Mouse (Mus musculus) liver, embryonic 11.5 days (tissue): ENCODE data around the gene Zfp628. TPM values are rescaled to one million over a fixed set of nuclear protein-coding genes. Genes with fewer than 3 reads are reported as not detected.

Experiments used
- ATAC-seq: fragments of 200-750 bp; cut with Nextera tagmentation; replicated peaks from 2 replicates; pipeline ENCODE4 v1.8.0; 2017; ENCODE audit warnings: moderate number of reproducible peaks, mild to moderate bottlenecking, moderate TSS enrichment, moderate library complexity; ENCODE audit not compliant: low FRiP score
- DNase-seq: peaks from one replicate; pipeline ENCODE4 v3.0.0-alpha.2; 2017; ENCODE audit warnings: low spot score
- H3K27ac ChIP-seq: fragments of 300-500 bp; sonication (generic); 2 replicates; pipeline ENCODE4 v1.5.1; 2014; ENCODE audit warnings: mild to moderate bottlenecking, low read depth, low read length, control low read depth
- H3K27me3 ChIP-seq: fragments of 300-500 bp; sonication (generic); replicated peaks from 2 replicates; pipeline ENCODE4 v1.6.1; 2014; ENCODE audit warnings: low read length, mixed read lengths; ENCODE audit not compliant: control insufficient read depth, insufficient read depth
- H3K36me3 ChIP-seq: fragments of 300-500 bp; sonication (generic); 2 replicates; pipeline ENCODE4 v1.6.1; 2014; ENCODE audit warnings: mild to moderate bottlenecking, low read length, moderate library complexity, mixed read lengths; ENCODE audit not compliant: control insufficient read depth, insufficient read depth
- H3K4me1 ChIP-seq: fragments of 300-500 bp; sonication (generic); replicated peaks from 2 replicates; pipeline ENCODE4 v1.6.1; 2014; ENCODE audit warnings: low read length, mixed read lengths; ENCODE audit not compliant: control insufficient read depth, insufficient read depth
- H3K4me2 ChIP-seq: fragments of 300-500 bp; sonication (generic); 2 replicates; pipeline ENCODE4 v1.6.1; 2014; ENCODE audit warnings: mild to moderate bottlenecking, control low read depth, moderate library complexity
- H3K4me3 ChIP-seq: fragments of 300-500 bp; sonication (generic); 2 replicates; pipeline ENCODE4 v1.5.1; 2014; ENCODE audit warnings: low read depth, low read length, control low read depth
- H3K9ac ChIP-seq: fragments of 300-500 bp; sonication (generic); 2 replicates; pipeline ENCODE4 v1.6.1; 2014; ENCODE audit warnings: low read depth, low read length, control low read depth
- H3K9me3 ChIP-seq: fragments of 300-500 bp; sonication (generic); 2 replicates; pipeline ENCODE4 v1.6.1; 2016; ENCODE audit warnings: low read length, inconsistent platforms, mixed read lengths; ENCODE audit not compliant: control insufficient read depth
- WGBS: fragments of 180-500 bp; shearing (Covaris S2); extraction: QIAGEN DNeasy Blood & Tissue Kit; methylation state at CpG from one replicate; pipeline ENCODE4 v1.1.7; 2014; 5-methylcytosine and 5-hydroxymethylcytosine counted together
- polyA plus RNA-seq: library from polyadenylated mRNA; unstranded; fragments of >200 nt; fragmentation: Nextera tagmentation; extraction: Ambion mirVana; gene quantifications from 2 replicates; pipeline ENCODE4 v1.2.1, GENCODE M21; 2014

Zfp628 gene
- polyA plus RNA-seq, 1 experiment from 2014 or later: 3.3 TPM

DNA sequence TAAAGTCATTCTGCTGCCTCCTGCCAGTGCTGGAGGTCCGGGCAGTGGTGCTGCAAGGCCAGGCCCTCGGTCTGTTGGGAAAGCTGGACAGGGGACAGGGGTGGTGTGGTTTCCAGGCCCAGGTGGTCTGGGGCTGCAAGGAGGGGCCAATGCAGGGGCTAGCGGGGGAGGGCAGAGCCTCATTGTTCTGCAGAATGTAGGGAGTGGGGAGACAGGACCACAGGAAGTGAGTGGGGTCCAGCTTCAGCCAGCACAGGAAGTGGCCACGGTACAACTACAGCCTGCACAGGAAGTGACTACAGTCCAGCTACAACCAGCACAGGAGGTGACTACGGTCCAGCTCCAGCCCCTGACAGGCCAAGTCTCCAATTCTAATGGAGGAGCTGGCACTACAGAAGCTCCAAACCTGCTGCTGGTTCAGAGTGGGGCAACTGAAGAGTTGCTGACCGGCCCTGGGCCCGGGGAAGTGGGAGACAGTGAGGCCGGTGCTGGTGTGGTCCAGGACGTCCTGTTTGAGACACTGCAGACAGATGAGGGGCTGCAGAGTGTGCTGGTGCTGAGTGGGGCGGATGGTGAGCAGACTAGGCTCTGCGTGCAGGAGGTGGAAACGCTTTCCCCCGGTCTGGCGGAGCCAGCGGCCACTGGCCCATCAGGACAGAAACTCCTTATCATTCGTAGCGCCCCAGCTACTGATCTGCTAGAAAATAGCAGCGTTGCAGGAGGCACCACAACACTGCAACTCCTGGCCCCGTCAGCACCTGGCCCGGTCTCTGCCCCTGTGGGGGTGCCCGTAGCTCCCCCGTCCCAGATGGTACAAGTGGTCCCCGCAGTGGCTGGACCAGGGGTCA is 6.2 kb downstream of the Zfp628 start:
- 34% methylated on average over 23 of the region's 23 CpGs for WGBS
- no peak for DNase-seq
- Histone ChIP-seq H3K4me1 (peaks cover 31% of the 10 kb centered on the region), H3K4me2 (peak overlapping the region; percentile 38), H3K27me3 (peaks cover 22% of the 10 kb centered on the region), H3K9me3 (no peaks in the 10 kb centered on the region), H3K36me3 (peaks cover 29% of the 10 kb centered on the region), H3K27ac (peak overlapping the region; percentile 9; the same call in 1 of the 2 replicates), H3K9ac (peak overlapping the region; percentile 5; the same call in 1 of the 2 replicates), H3K4me3 (no peak overlapping the region; the same call in 1 of the 2 replicates)
- ATAC-seq: 0 out of 2 replicates have a peak, but pooled peaks have one; percentile 11

DNA sequence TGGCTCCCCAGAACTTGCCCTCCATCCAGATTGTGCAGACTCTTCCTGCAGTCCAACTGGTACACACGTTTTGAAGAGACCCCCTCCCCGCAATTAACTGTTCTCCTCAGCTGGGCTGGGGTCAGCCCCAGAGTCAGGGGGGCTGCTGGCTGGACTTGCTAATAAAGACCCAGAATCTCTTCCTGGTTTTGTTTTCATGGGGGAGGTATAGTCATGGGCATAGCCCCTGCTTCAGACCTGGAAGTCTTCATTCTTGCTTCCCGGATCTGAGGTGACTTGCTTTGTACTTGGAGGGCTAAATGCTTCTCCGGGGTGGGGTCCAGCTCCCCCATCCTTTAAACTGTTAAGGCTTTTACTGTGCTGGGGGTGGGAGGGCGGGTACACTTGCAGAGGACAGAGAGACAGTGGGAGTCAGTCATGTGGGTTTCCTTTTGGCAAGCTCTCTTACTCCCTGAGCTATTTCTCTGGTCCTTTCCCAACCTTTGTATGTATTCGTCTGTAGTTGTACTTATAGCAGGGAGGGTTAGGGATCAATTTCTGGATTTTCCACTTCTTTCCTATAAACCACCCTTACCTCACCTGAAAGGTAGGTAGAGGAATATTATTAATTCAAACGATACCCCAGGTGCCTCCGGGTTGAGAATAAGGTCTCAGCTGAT is 6.9 kb downstream of the Zfp628 start, which contains the start of gene Nat14:
Gene Nat14 (plus strand): TSS at position 205 of the 659 bp plus-strand sequence.
- peaks cover 26% of the 10 kb centered on the region for H3K27me3 ChIP-seq
- H3K4me1 ChIP-seq: peaks cover 27% of the 10 kb centered on the region
- peak within 1 kb of the TSS; percentile 13; the same call in 1 of the 2 replicates for H3K27ac ChIP-seq
- no peaks in the 10 kb centered on the region for H3K9me3 ChIP-seq
- H3K9ac ChIP-seq: peak within 1 kb of the TSS; percentile 5; the same call in 1 of the 2 replicates
- H3K36me3 ChIP-seq: peaks cover 29% of the 10 kb centered on the region
- peak within 1 kb of the TSS; percentile 26 for H3K4me3 ChIP-seq
- ATAC-seq: no peak
- H3K4me2 ChIP-seq: peak within 1 kb of the TSS; percentile 69
- DNase-seq: no peak
- WGBS: 30% methylated on average over 8 of the region's 8 CpGs

GRCm38 (mm10) chr7:4922508-4922907 is 7.5 kb downstream of the Zfp628 start:
- H3K4me2 ChIP-seq: peak overlapping the region; percentile 69
- peaks cover 26% of the 10 kb centered on the region for H3K27me3 ChIP-seq
- 0 out of 2 replicates have a peak overlapping the region, but pooled peaks have one; percentile 13 for H3K27ac ChIP-seq
- 1% methylated on average over 14 of the region's 14 CpGs for WGBS
- peaks cover 28% of the 10 kb centered on the region for H3K4me1 ChIP-seq
- peaks cover 29% of the 10 kb centered on the region for H3K36me3 ChIP-seq
- DNase-seq (peak; percentile 73), ATAC-seq (peak; percentile 10; the same call in 1 of the 2 replicates)
- no peaks in the 10 kb centered on the region for H3K9me3 ChIP-seq
- peak overlapping the region; percentile 26 for H3K4me3 ChIP-seq
- H3K9ac ChIP-seq: no peak overlapping the region

GRCm38 (mm10) chr7:4922931-4923565 is 8.0 kb downstream of the Zfp628 start:
- Histone ChIP-seq H3K4me2 (peak overlapping the region; percentile 69), H3K9ac (no peak overlapping the region), H3K9me3 (no peaks in the 10 kb centered on the region), H3K27ac (0 out of 2 replicates have a peak overlapping the region, but pooled peaks have one; percentile 13), H3K36me3 (peaks cover 29% of the 10 kb centered on the region), H3K4me3 (peak overlapping the region; percentile 26), H3K4me1 (peaks cover 28% of the 10 kb centered on the region), H3K27me3 (peaks cover 26% of the 10 kb centered on the region)
- DNase-seq: no peak
- WGBS: 2% methylated on average over 14 of the region's 14 CpGs
- no peak for ATAC-seq

DNA sequence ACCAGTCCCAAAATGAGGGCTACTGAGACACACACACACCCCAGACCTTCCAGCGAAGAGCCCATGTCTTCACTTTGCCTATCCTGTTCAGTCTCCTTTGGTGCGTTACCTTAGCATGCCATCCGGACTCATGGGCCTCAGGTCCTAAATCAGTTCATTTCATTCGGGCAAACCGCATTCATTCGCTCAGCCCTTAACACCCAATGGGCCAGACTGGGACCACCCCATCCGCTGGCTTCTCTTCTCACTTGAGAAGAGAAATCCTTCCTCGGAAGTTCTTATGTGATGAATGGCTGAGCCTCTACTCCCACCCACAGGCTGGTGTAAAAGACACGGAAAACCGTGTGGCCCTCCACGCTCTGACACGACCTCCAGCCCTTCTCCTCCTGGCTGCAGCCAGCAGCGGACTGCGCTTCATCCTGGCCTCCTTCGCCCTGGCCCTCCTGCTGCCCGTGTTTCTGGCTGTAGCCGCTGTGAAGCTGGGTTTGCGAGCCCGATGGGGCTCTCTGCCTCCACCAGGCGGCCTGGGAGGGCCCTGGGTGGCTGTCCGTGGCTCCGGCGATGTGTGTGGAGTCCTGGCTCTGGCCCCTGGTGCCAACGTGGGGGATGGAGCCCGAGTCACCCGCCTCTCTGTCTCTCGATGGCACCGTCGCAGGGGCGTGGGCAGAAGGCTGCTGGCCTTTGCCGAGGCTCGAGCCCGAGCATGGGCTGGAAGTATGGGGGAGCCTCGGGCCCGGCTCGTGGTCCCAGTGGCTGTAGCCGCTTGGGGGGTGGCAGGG is 8.8 kb downstream of the Zfp628 start:
- Histone ChIP-seq H3K36me3 (peaks cover 22% of the 10 kb centered on the region), H3K4me2 (peak overlapping the region; percentile 69), H3K9me3 (no peaks in the 10 kb centered on the region), H3K27ac (peak overlapping the region; percentile 70), H3K27me3 (peaks cover 26% of the 10 kb centered on the region), H3K9ac (no peak overlapping the region; the same call in 1 of the 2 replicates), H3K4me1 (peaks cover 28% of the 10 kb centered on the region), H3K4me3 (peak overlapping the region; percentile 15; the same call in 1 of the 2 replicates)
- WGBS: 7% methylated on average over 37 of the region's 37 CpGs
- no peak for DNase-seq
- ATAC-seq: no peak

DNA sequence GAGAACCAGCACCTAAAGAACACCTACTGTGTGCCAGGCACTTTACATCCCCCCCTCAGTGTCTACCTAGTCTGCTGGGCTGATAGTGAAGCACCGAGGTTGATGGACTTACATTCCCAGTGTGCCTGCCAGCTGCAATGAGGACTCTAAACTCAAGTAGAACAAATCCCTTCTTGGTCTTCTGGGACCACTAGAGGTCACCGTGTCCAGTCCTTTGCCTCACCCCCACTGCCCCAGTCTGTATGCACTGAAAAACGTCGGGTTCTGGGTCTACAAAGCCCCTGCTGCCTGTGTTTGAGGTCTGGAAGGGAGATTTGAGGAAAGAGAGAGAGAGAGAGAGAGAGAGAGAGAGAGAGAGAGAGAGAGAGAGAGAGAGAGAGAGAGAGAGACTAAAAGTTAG is 9.5 kb downstream of the Zfp628 start:
- ATAC-seq: no peak
- Histone ChIP-seq H3K9me3 (no peaks in the 10 kb centered on the region), H3K4me2 (peak overlapping the region; percentile 69; the same call in 1 of the 2 replicates), H3K36me3 (peaks cover 15% of the 10 kb centered on the region), H3K9ac (peak overlapping the region; percentile 14; the same call in 1 of the 2 replicates), H3K4me1 (peaks cover 28% of the 10 kb centered on the region), H3K27me3 (peaks cover 26% of the 10 kb centered on the region), H3K27ac (peak overlapping the region; percentile 70), H3K4me3 (no peak overlapping the region)
- no peak for DNase-seq
- 1% methylated on average over 4 of the region's 4 CpGs for WGBS

- Histone ChIP-seq H3K27ac (peak overlapping the region; percentile 70), H3K36me3 (peaks cover 11% of the 10 kb centered on the region), H3K4me1 (peaks cover 28% of the 10 kb centered on the region), H3K9ac (no peak overlapping the region), H3K9me3 (no peaks in the 10 kb centered on the region), H3K4me3 (no peak overlapping the region), H3K4me2 (no peak overlapping the region), H3K27me3 (peaks cover 26% of the 10 kb centered on the region)
- no peak for DNase-seq
- WGBS: 16% methylated on average over 3 of the region's 4 CpGs
- no peak for ATAC-seq
These were observed 9.9 kb downstream of the Zfp628 start for GRCm38 (mm10) chr7:4924891-4925301.
